Mouse (Mus musculus) liver, adult 2 months (tissue): ENCODE results near the gene Ntf3.

Source experiments
- CTCF ChIP-seq: fragments of 200-500 bp; IDR thresholded peaks from 2 replicates; pipeline ENCODE4 v1.5.1; 2011; ENCODE audit warnings: low read depth, low read length, control low read depth
- POLR2A ChIP-seq: fragments of 200-500 bp; IDR thresholded peaks from 2 replicates; pipeline ENCODE4 v1.6.1; 2011; ENCODE audit warnings: low read length, control low read depth; ENCODE audit not compliant: insufficient read depth; ENCODE audit errors: extremely low read depth

- TF ChIP-seq POLR2A (no peak), CTCF (no peak)
Measured at GRCm38 (mm10) chr6:126140416-126140815, 26.3 kb downstream of the Ntf3 start.
